In genomic region chr3:89136365-89136764, GRCm38 (mm10) we compare ENCODE assay signal across 10 mouse cellular contexts. TPM values are rescaled to one million over a fixed set of nuclear protein-coding genes. Genes with fewer than 3 reads are reported as not detected.
DNase-seq lines count a peak whose midpoint lies in the region; ATAC-seq lines count a peak whose summit lies in the region.
"Had no signal": no experiment of that assay in that cellular context is flagged by ENCODE, and none has a peak within 500 bp of the region (broad histone marks: within the 10 kb centered on the region; RNA-seq: fewer than 3 reads in every experiment).

No protein-coding gene starts in this region.

- peaks cover 96% of the 10 kb centered on the region for H3K4me1 ChIP-seq in erythroblast, embryonic 14.5 days (ENCODE audit: control insufficient read depth)
- no peaks in the 10 kb centered on the region for H3K4me1 ChIP-seq in limb, embryonic 11.5 days (ENCODE audit: control insufficient read depth, insufficient read depth, low read length)

- no peak overlapping the region for H3K9ac ChIP-seq in limb, embryonic 11.5 days (ENCODE audit: low read length)
- H3K9ac ChIP-seq: midbrain, embryonic 12.5 days had no signal

- peaks cover 52% of the 10 kb centered on the region for H3K36me3 ChIP-seq in erythroblast, embryonic 14.5 days (ENCODE audit: control insufficient read depth)
- no peaks in the 10 kb centered on the region; the same call in 1 of the 2 replicates for H3K36me3 ChIP-seq in limb, embryonic 11.5 days (ENCODE audit: control insufficient read depth, insufficient read depth, low read length)
- H3K36me3 ChIP-seq: midbrain, embryonic 12.5 days had no signal

- ATAC-seq in limb, embryonic 11.5 days (ENCODE audit: insufficient number of reproducible peaks, low FRiP score, low TSS enrichment, low read depth) = 0 out of 2 replicates have a peak, but pooled peaks have one; percentile 73

- peaks cover 4% of the 10 kb centered on the region; the same call in 1 of the 2 replicates for H3K9me3 ChIP-seq in erythroblast, embryonic 14.5 days (ENCODE audit: control insufficient read depth, low read length)
- H3K9me3 ChIP-seq in limb, embryonic 11.5 days (ENCODE audit: control insufficient read depth, low read length) = no peaks in the 10 kb centered on the region
- H3K9me3 ChIP-seq: midbrain, embryonic 12.5 days had no signal

- H3K4me3 ChIP-seq in erythroblast, embryonic 14.5 days (replicated peaks) = peak overlapping the region; percentile 83
- no peak overlapping the region for H3K4me3 ChIP-seq in limb, embryonic 11.5 days (ENCODE audit: low read depth, low read length)
- H3K4me3 ChIP-seq: midbrain, embryonic 12.5 days had no signal

- no peak overlapping the region for H3K27ac ChIP-seq in limb, embryonic 11.5 days (replicated peaks; ENCODE audit: low read depth, low read length)
- H3K27ac ChIP-seq: midbrain, embryonic 12.5 days had no signal

- WGBS in limb, embryonic 11.5 days = 43% methylated on average over 9 of the region's 9 CpGs

- no peaks in the 10 kb centered on the region for H3K27me3 ChIP-seq in erythroblast, embryonic 14.5 days (ENCODE audit: control insufficient read depth)
- H3K27me3 ChIP-seq in limb, embryonic 11.5 days (ENCODE audit: control insufficient read depth, insufficient read depth, low read length) = no peaks in the 10 kb centered on the region

- peak; percentile 54 to 74 for DNase-seq in spleen, postnatal 4 days (ENCODE audit: low spot score in 2 of 2)
- no peak for DNase-seq in spleen, postnatal 14 days (ENCODE audit: low spot score in 2 of 2)
- DNase-seq in limb, embryonic 11.5 days (ENCODE audit: low spot score) = peak; percentile 45
- no peak for DNase-seq in cerebellum, postnatal 14 days
- DNase-seq in cerebellum, adult 8-10 months = no peak
- DNase-seq in urinary bladder, postnatal 36 days (ENCODE audit: low spot score in 2 of 2) = no peak
- no peak for DNase-seq in right cerebral cortex, adult 18-20 months

- H3K4me2 ChIP-seq in limb, embryonic 11.5 days (ENCODE audit: low read depth, severe bottlenecking) = no peak overlapping the region
- H3K4me2 ChIP-seq: midbrain, embryonic 12.5 days had no signal

RNA-seq across cellular contexts. Expression of gene Pklr, which starts 0.4 kb away (rescaled TPM):
- 50.9 and 55.5 TPM in 2 replicates for polyA plus RNA-seq in erythroblast, embryonic 14.5 days (2012)
- polyA plus RNA-seq in limb, embryonic 11.5 days (2014; fragmentation: Nextera tagmentation; extraction: Ambion mirVana) = 1.2 and 1.6 TPM in 2 replicates

RNA-seq across cellular contexts. Expression of gene Hcn3, which starts 23.6 kb away (rescaled TPM):
- 0.02 TPM in 2 replicates for polyA plus RNA-seq in erythroblast, embryonic 14.5 days (2012)
- 1.0 and 1.1 TPM in 2 replicates for polyA plus RNA-seq in limb, embryonic 11.5 days (2014; fragmentation: Nextera tagmentation; extraction: Ambion mirVana)

RNA-seq across cellular contexts. Expression of gene Clk2, which starts 28.2 kb away (rescaled TPM):
- polyA plus RNA-seq in erythroblast, embryonic 14.5 days (2012) = 2.4 and 3.0 TPM in 2 replicates
- 34.8 and 35.2 TPM in 2 replicates for polyA plus RNA-seq in limb, embryonic 11.5 days (2014; fragmentation: Nextera tagmentation; extraction: Ambion mirVana)

RNA-seq across cellular contexts. Expression of gene Fdps, which starts 34.6 kb away (rescaled TPM):
- 1.1 and 1.3 TPM in 2 replicates for polyA plus RNA-seq in erythroblast, embryonic 14.5 days (2012)
- polyA plus RNA-seq in limb, embryonic 11.5 days (2014; fragmentation: Nextera tagmentation; extraction: Ambion mirVana) = 315 and 326 TPM in 2 replicates

RNA-seq across cellular contexts. Expression of gene Gm43738, which starts 35.5 kb away (rescaled TPM):
- polyA plus RNA-seq in erythroblast, embryonic 14.5 days (2012) = 0.09 TPM in 1 of 2 replicates, not detected in the other
- not detected in 2 replicates for polyA plus RNA-seq in limb, embryonic 11.5 days (2014; fragmentation: Nextera tagmentation; extraction: Ambion mirVana)
- polyA plus RNA-seq: heart, embryonic 16.5 days; midbrain, embryonic 12.5 days had no signal

Comparison
In these comparisons a context has a peak if more than half of its experiments do, and no peak if none do; other contexts are left out.
1. DNase-seq: peak in spleen, postnatal 4 days (2 of 2) and limb, embryonic 11.5 days (single experiment); none in spleen, postnatal 14 days (0 of 2), cerebellum, postnatal 14 days (0 of 2), cerebellum, adult 8-10 months (single experiment), urinary bladder, postnatal 36 days (0 of 2) and right cerebral cortex, adult 18-20 months (single experiment).
2. RNA of gene Pklr, which starts 0.4 kb away (polyA plus RNA-seq): 50.9 to 55.5 TPM in erythroblast, embryonic 14.5 days; 1.2 to 1.6 TPM in limb, embryonic 11.5 days; every median in the first group is over 10 times any median in the second.